9 mouse cellular contexts compared by ENCODE assay signal in genomic region chr4:87086933-87087577, GRCm38 (mm10).
DNase-seq lines count a peak whose midpoint lies in the region; ATAC-seq and TF ChIP-seq lines count a peak whose summit lies in the region.
"Had no signal": no experiment of that assay in that cellular context is flagged by ENCODE, and none has a peak within 500 bp of the region (broad histone marks: within the 10 kb centered on the region; RNA-seq: fewer than 3 reads in every experiment).

No protein-coding gene starts in this region.

- H3K4me1 ChIP-seq in forebrain, embryonic 13.5 days = no peaks in the 10 kb centered on the region
- no peaks in the 10 kb centered on the region for H3K4me1 ChIP-seq in forebrain, embryonic 11.5 days (replicated peaks; ENCODE audit: control insufficient read depth, insufficient read depth, low read length)
- no peaks in the 10 kb centered on the region for H3K4me1 ChIP-seq in lung, postnatal 0 days (ENCODE audit: insufficient read depth, low read depth, low read length)
- H3K4me1 ChIP-seq in thymus, adult 2 months (replicated peaks; ENCODE audit: control insufficient read depth, insufficient read depth, low read length) = no peaks in the 10 kb centered on the region
- H3K4me1 ChIP-seq: liver, embryonic 13.5 days had no signal

- no peak for TF ChIP-seq POLR2A in thymus, adult 2 months (IDR thresholded peaks at IDR 0.05; ENCODE audit: control insufficient read depth, extremely low read depth, insufficient read depth, low read length, poor library complexity)

- ATAC-seq in forebrain, embryonic 13.5 days = 0 out of 2 replicates have a peak, but pooled peaks have one; percentile 50
- ATAC-seq in forebrain, embryonic 11.5 days (replicated peaks; ENCODE audit: low FRiP score) = no peak
- ATAC-seq in lung, postnatal 0 days = peak; percentile 68

- TF ChIP-seq CTCF in lung, postnatal 0 days (IDR thresholded peaks at IDR 0.05) = no peak
- no peak for TF ChIP-seq CTCF in thymus, adult 2 months (IDR thresholded peaks at IDR 0.05; ENCODE audit: borderline replicate concordance, control insufficient read depth, extremely low read depth, insufficient read depth, low read length, poor library complexity)

- WGBS in forebrain, embryonic 13.5 days = 75% methylated on average over 11 of the region's 11 CpGs
- 79% methylated on average over 11 of the region's 11 CpGs for WGBS in forebrain, embryonic 11.5 days
- 42% methylated on average over 11 of the region's 11 CpGs for WGBS in lung, postnatal 0 days
- WGBS in thymus, adult 2 months = 91% methylated on average over 11 of the region's 11 CpGs

- H3K9ac ChIP-seq in forebrain, embryonic 13.5 days = no peak overlapping the region
- H3K9ac ChIP-seq in forebrain, embryonic 11.5 days (ENCODE audit: low read length) = no peak overlapping the region
- H3K9ac ChIP-seq in lung, postnatal 0 days (replicated peaks; ENCODE audit: low read depth) = no peak overlapping the region
- H3K9ac ChIP-seq: liver, embryonic 13.5 days had no signal

- TF ChIP-seq EP300 in lung, postnatal 0 days (IDR thresholded peaks at IDR 0.05) = 0 out of 2 replicates have a peak, but pooled peaks have one; percentile 11

- H3K27ac ChIP-seq in forebrain, embryonic 13.5 days = no peak overlapping the region
- no peak overlapping the region for H3K27ac ChIP-seq in forebrain, embryonic 11.5 days (ENCODE audit: low read depth, low read length)
- no peak overlapping the region for H3K27ac ChIP-seq in lung, postnatal 0 days (ENCODE audit: low read length)
- H3K27ac ChIP-seq in thymus, adult 2 months (ENCODE audit: control insufficient read depth, insufficient read depth, low read length) = no peak overlapping the region
- H3K27ac ChIP-seq: liver, embryonic 13.5 days had no signal

- no peak overlapping the region for H3K4me2 ChIP-seq in forebrain, embryonic 13.5 days
- H3K4me2 ChIP-seq in forebrain, embryonic 11.5 days (ENCODE audit: low read depth, low read length, severe bottlenecking) = no peak overlapping the region
- H3K4me2 ChIP-seq in lung, postnatal 0 days (replicated peaks; ENCODE audit: low read depth, low read length) = no peak overlapping the region
- H3K4me2 ChIP-seq: liver, embryonic 13.5 days had no signal

- no peaks in the 10 kb centered on the region for H3K27me3 ChIP-seq in forebrain, embryonic 13.5 days
- no peaks in the 10 kb centered on the region for H3K27me3 ChIP-seq in forebrain, embryonic 11.5 days (ENCODE audit: control insufficient read depth, insufficient read depth, low read length)
- no peaks in the 10 kb centered on the region for H3K27me3 ChIP-seq in lung, postnatal 0 days (replicated peaks; ENCODE audit: insufficient read depth, low read length)
- H3K27me3 ChIP-seq in thymus, adult 2 months (ENCODE audit: control insufficient read depth, insufficient read depth, low read length) = no peaks in the 10 kb centered on the region
- H3K27me3 ChIP-seq: liver, embryonic 13.5 days had no signal

- no peaks in the 10 kb centered on the region for H3K36me3 ChIP-seq in forebrain, embryonic 13.5 days (ENCODE audit: poor library complexity, severe bottlenecking)
- no peaks in the 10 kb centered on the region for H3K36me3 ChIP-seq in forebrain, embryonic 11.5 days (ENCODE audit: control insufficient read depth, insufficient read depth, low read length)
- no peaks in the 10 kb centered on the region for H3K36me3 ChIP-seq in lung, postnatal 0 days (ENCODE audit: insufficient read depth, low read length)
- H3K36me3 ChIP-seq in thymus, adult 2 months (ENCODE audit: control insufficient read depth, insufficient read depth, low read length) = no peaks in the 10 kb centered on the region
- H3K36me3 ChIP-seq: liver, embryonic 13.5 days had no signal

- no peak overlapping the region for H3K4me3 ChIP-seq in forebrain, embryonic 13.5 days
- no peak overlapping the region for H3K4me3 ChIP-seq in forebrain, embryonic 11.5 days (ENCODE audit: low read depth, low read length)
- no peak overlapping the region for H3K4me3 ChIP-seq in lung, postnatal 0 days (ENCODE audit: low read depth, low read length)
- H3K4me3 ChIP-seq in thymus, adult 2 months (ENCODE audit: control insufficient read depth, insufficient read depth, low read length) = no peak overlapping the region
- H3K4me3 ChIP-seq: liver, embryonic 13.5 days had no signal

- no peak for DNase-seq in forebrain, embryonic 11.5 days (ENCODE audit: low spot score)
- peak; percentile 73 for DNase-seq in NIH3T3 (ENCODE audit: low read depth)
- peak; percentile 62 for DNase-seq in heart, adult 8-10 months (ENCODE audit: low spot score)
- peak; percentile 76 for DNase-seq in lung, postnatal 0 days (ENCODE audit: low spot score)
- no peak for DNase-seq in thymus, adult 2 months
- DNase-seq in kidney, adult 11 months = no peak
- DNase-seq in thymus, postnatal 0 days (ENCODE audit: low spot score) = no peak
- DNase-seq: liver, embryonic 13.5 days had no signal

- no peaks in the 10 kb centered on the region for H3K9me3 ChIP-seq in forebrain, embryonic 13.5 days (replicated peaks)
- H3K9me3 ChIP-seq in forebrain, embryonic 11.5 days (ENCODE audit: control insufficient read depth, low read length) = no peaks in the 10 kb centered on the region
- H3K9me3 ChIP-seq in lung, postnatal 0 days (ENCODE audit: low read length) = no peaks in the 10 kb centered on the region
- H3K9me3 ChIP-seq: liver, embryonic 13.5 days had no signal

Comparison
In these comparisons a context has a peak if more than half of its experiments do, and no peak if none do; other contexts are left out.
1. DNase-seq: peak in NIH3T3 (single experiment), heart, adult 8-10 months (single experiment) and lung, postnatal 0 days (single experiment); none in forebrain, embryonic 11.5 days (single experiment), thymus, adult 2 months (single experiment), kidney, adult 11 months (single experiment) and thymus, postnatal 0 days (single experiment).